Mouse (Mus musculus) CH12.LX (cell line): ENCODE data around the gene Stat5b.

Experiments used
- CTCF ChIP-seq, 2 experiments: IDR thresholded peaks in 1 of 2; conservative IDR thresholded peaks in 1 of 2; 2 replicates each; pipeline ENCODE4 v1.5.1; 2011 to 2012; ENCODE audit warnings: low read depth in 2 of 2, low read length in 2 of 2, improper control_type of control experiment in 1 of 2, inconsistent platforms in 1 of 2, mild to moderate bottlenecking in 1 of 2, moderate library complexity in 1 of 2
- ETS1 ChIP-seq: conservative IDR thresholded peaks from 2 replicates; pipeline ENCODE4 v1.6.1; 2012; ENCODE audit warnings: low read depth, mild to moderate bottlenecking, inconsistent platforms, low read length, improper control_type of control experiment, moderate library complexity
- JUND ChIP-seq: conservative IDR thresholded peaks from 2 replicates; pipeline ENCODE4 v1.6.1; 2011; ENCODE audit warnings: low read depth, low read length, improper control_type of control experiment
- KAT2A ChIP-seq: IDR thresholded peaks from 2 replicates; pipeline ENCODE4 v1.6.1; 2012; ENCODE audit warnings: low read length, improper control_type of control experiment, inconsistent platforms; ENCODE audit not compliant: insufficient replicate concordance
- MAZ ChIP-seq: IDR thresholded peaks from 2 replicates; pipeline ENCODE4 v1.6.1; 2012; ENCODE audit warnings: low read depth, mild to moderate bottlenecking, inconsistent platforms, low read length, improper control_type of control experiment, moderate library complexity
- MXI1 ChIP-seq: IDR thresholded peaks from 2 replicates; pipeline ENCODE4 v1.6.1; 2011; ENCODE audit warnings: mild to moderate bottlenecking, low read depth, low read length, improper control_type of control experiment
- NRF1 ChIP-seq: IDR thresholded peaks from 2 replicates; pipeline ENCODE4 v1.6.1; 2014; ENCODE audit warnings: low read depth, mild to moderate bottlenecking, inconsistent platforms, low read length, improper control_type of control experiment, moderate library complexity
- POLR2AphosphoS2 ChIP-seq: IDR thresholded peaks from 2 replicates; pipeline ENCODE4 v1.6.1; 2011; ENCODE audit warnings: low read depth, low read length, improper control_type of control experiment
- RCOR1 ChIP-seq: conservative IDR thresholded peaks from 2 replicates; pipeline ENCODE4 v1.6.1; 2012; ENCODE audit warnings: low read depth, mild to moderate bottlenecking, inconsistent platforms, low read length, improper control_type of control experiment
- SIN3A ChIP-seq: IDR thresholded peaks from 2 replicates; pipeline ENCODE4 v1.6.1; 2012; ENCODE audit warnings: low read length, improper control_type of control experiment, inconsistent platforms
- USF1 ChIP-seq: IDR thresholded peaks from 2 replicates; pipeline ENCODE4 v1.6.1; 2014; ENCODE audit warnings: low read depth, mild to moderate bottlenecking, inconsistent platforms, low read length, improper control_type of control experiment
- ZC3H11A ChIP-seq: IDR thresholded peaks from 2 replicates; pipeline ENCODE4 v1.6.1; 2012; ENCODE audit warnings: low read depth, mild to moderate bottlenecking, inconsistent platforms, low read length, improper control_type of control experiment

GRCm38 (mm10) chr11:100823543-100824313 is 26.8 kb downstream of the Stat5b start:
- no peak for TF ChIP-seq KAT2A
- TF ChIP-seq POLR2AphosphoS2 = no peak
- no peak for TF ChIP-seq ZC3H11A
- no peak for TF ChIP-seq NRF1
- no peak for TF ChIP-seq CTCF (conservative IDR thresholded peaks at IDR 0.05 in 1 of 2, IDR thresholded peaks at IDR 0.05 in 1 of 2; ENCODE audit: low read depth in 2 of 2, low read length in 2 of 2)
- TF ChIP-seq MXI1 = peak; percentile 71; the same call in 1 of the 2 replicates
- no peak; the same call in 1 of the 2 replicates for TF ChIP-seq SIN3A
- TF ChIP-seq ETS1 = no peak
- peak; percentile 66 for TF ChIP-seq USF1
- no peak for TF ChIP-seq JUND
- no peak for TF ChIP-seq RCOR1
- no peak for TF ChIP-seq MAZ
